Mouse (Mus musculus): Measurements from ENCODE around the gene Wrap53.
"Not testable (repeated sequence)": the region's sequence is repeated elsewhere in the genome, so short reads cannot be mapped to it uniquely, and the experiment has no call there.

The Wrap53 gene

GRCm38 (mm10) chr11:69580091-69580514 lies at the start of gene Wrap53, which contains the start of gene Trp53:
Wrap53 (minus strand) TSS chr11:69580255.
Trp53 (plus strand) TSS chr11:69580359.
- in situ Hi-C loops (cut with MboI, MseI), result loop anchor here (10.0 kb wide), 1 partner anchor 85 kb away; the partner anchor contains the start of genes Cd68 and Mpdu1

GRCm38 (mm10) chr11:69629802-69630201 lies 49.7 kb upstream of the Wrap53 start:
- in situ Hi-C loops (cut with MboI, MseI), result no loop called here

GRCm38 (mm10) chr11:69628286-69628685 lies 48.2 kb upstream of the Wrap53 start:
- in situ Hi-C loops (cut with MboI, MseI), result no loop called here

GRCm38 (mm10) chr11:69624339-69624738 lies 44.3 kb upstream of the Wrap53 start:
- in situ Hi-C loops (cut with MboI, MseI), result not testable (repeated sequence)

GRCm38 (mm10) chr11:69623006-69623405 lies 43.0 kb upstream of the Wrap53 start:
- in situ Hi-C loops (cut with MboI, MseI), result no loop called here

- in situ Hi-C loops (cut with MboI, MseI), result no loop called here
Observed at GRCm38 (mm10) chr11:69622406-69622805, 42.4 kb upstream of the Wrap53 start.

- in situ Hi-C loops (cut with MboI, MseI), result no loop called here
Observed at GRCm38 (mm10) chr11:69621571-69622268, 41.7 kb upstream of the Wrap53 start, which contains the start of gene Sat2. Sat2 (plus strand) TSS chr11:69622024.

- in situ Hi-C loops (cut with MboI, MseI), result no loop called here
Observed at GRCm38 (mm10) chr11:69620394-69621081, 40.5 kb upstream of the Wrap53 start.

- in situ Hi-C loops (cut with MboI, MseI), result no loop called here
Observed at GRCm38 (mm10) chr11:69617805-69618204, 37.8 kb upstream of the Wrap53 start, which contains the start of gene Shbg. Shbg (minus strand) TSS chr11:69617905.

- in situ Hi-C loops (cut with MboI, MseI), result no loop called here
Observed at GRCm38 (mm10) chr11:69616781-69617180, 36.7 kb upstream of the Wrap53 start.

- in situ Hi-C loops (cut with MboI, MseI), result not testable (repeated sequence)
Observed at GRCm38 (mm10) chr11:69614257-69614588, 34.2 kb upstream of the Wrap53 start.

GRCm38 (mm10) chr11:69613553-69614256 lies 33.6 kb upstream of the Wrap53 start:
- in situ Hi-C loops (cut with MboI, MseI), result no loop called here

- in situ Hi-C loops (cut with MboI, MseI), result no loop called here
Observed at GRCm38 (mm10) chr11:69610899-69611298, 30.8 kb upstream of the Wrap53 start.

- in situ Hi-C loops (cut with MboI, MseI), result no loop called here
Observed at GRCm38 (mm10) chr11:69609416-69609815, 29.4 kb upstream of the Wrap53 start.

GRCm38 (mm10) chr11:69608525-69608924 lies 28.5 kb upstream of the Wrap53 start:
- in situ Hi-C loops (cut with MboI, MseI), result no loop called here

GRCm38 (mm10) chr11:69606832-69607231 lies 26.8 kb upstream of the Wrap53 start:
- in situ Hi-C loops (cut with MboI, MseI), result no loop called here

GRCm38 (mm10) chr11:69606491-69606795 lies 26.4 kb upstream of the Wrap53 start:
- in situ Hi-C loops (cut with MboI, MseI), result no loop called here

- in situ Hi-C loops (cut with MboI, MseI), result no loop called here
Observed at GRCm38 (mm10) chr11:69605726-69606490, 25.9 kb upstream of the Wrap53 start, which contains the start of gene Atp1b2. Atp1b2 (minus strand) TSS chr11:69605942.

GRCm38 (mm10) chr11:69604795-69605664 lies 25.0 kb upstream of the Wrap53 start:
- in situ Hi-C loops (cut with MboI, MseI), result no loop called here

GRCm38 (mm10) chr11:69604347-69604746 lies 24.3 kb upstream of the Wrap53 start:
- in situ Hi-C loops (cut with MboI, MseI), result no loop called here

GRCm38 (mm10) chr11:69603516-69603915 lies 23.5 kb upstream of the Wrap53 start:
- in situ Hi-C loops (cut with MboI, MseI), result no loop called here

Measured in T-helper 2 cell (primary cell).